Mouse (Mus musculus) lung, adult 2 months (tissue): Measurements from ENCODE around the gene Tnfrsf25. TPM values are rescaled to one million over a fixed set of nuclear protein-coding genes. Genes with fewer than 3 reads are reported as not detected.
A peak's percentile ranks its signal among the peaks of the same experiment; 100 is the strongest.

Source experiments
- DNase-seq: peaks from one replicate; pipeline ENCODE4 v3.0.0; 2022
- H3K4me1 ChIP-seq: fragments of 200-500 bp; 2 replicates; pipeline ENCODE4 v1.6.1; 2011; ENCODE audit warnings: low read length; ENCODE audit not compliant: control insufficient read depth, insufficient read depth
- H3K4me3 ChIP-seq: fragments of 200-500 bp; replicated peaks from 2 replicates; pipeline ENCODE3; 2011; ENCODE audit warnings: low read depth, mild to moderate bottlenecking, control low read depth, low read length; ENCODE audit errors: extremely low read depth
- CTCF ChIP-seq: fragments of 200-500 bp; IDR thresholded peaks from 2 replicates; pipeline ENCODE4 v1.5.1; 2011; ENCODE audit warnings: mild to moderate bottlenecking, low read length, control low read depth; ENCODE audit not compliant: insufficient read depth
- POLR2A ChIP-seq: fragments of 200-500 bp; IDR thresholded peaks from 2 replicates; pipeline ENCODE4 v1.6.1; 2011; ENCODE audit warnings: low read depth, mild to moderate bottlenecking, control low read depth, low read length, borderline replicate concordance; ENCODE audit errors: extremely low read depth
- WGBS: fragments of 180-500 bp; shearing (Covaris S2); methylation state at CpG from one replicate; pipeline ENCODE4 v1.1.7; 2018; 5-methylcytosine and 5-hydroxymethylcytosine counted together
- polyA plus RNA-seq: library from polyadenylated mRNA; depleted of rRNA; stranded (reverse); fragments of >200 nt; gene quantifications from 2 replicates; pipeline ENCODE4 v1.2.3, GENCODE M21; 2012

Gene Tnfrsf25
- polyA plus RNA-seq, 1 experiment, result 8.1 TPM

DNA sequence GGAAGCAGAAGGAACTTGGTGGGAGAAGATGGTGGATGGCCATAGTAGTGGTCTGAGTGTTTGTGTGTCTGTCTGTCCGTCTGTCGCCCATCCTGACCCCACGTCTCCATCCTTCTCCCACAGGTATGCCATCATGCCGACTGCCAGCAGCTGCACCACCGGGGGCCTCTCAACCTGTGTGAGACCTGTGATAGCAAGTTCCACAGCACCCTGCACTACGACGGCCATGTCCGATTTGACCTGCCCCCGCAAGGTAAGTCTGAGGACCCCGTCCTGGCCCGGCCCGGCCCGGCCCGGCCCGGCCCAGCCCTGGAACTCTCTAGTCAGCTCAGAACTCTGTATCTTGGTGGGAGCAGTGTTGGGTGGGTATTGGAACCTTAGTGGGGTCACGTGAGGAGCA, 13.8 kb upstream of the Tnfrsf25 start:
- H3K4me3 ChIP-seq, result no peak overlapping the region
- TF ChIP-seq CTCF (no peak), POLR2A (no peak)
- no peak for DNase-seq
- WGBS, result 93% methylated on average over 16 of the region's 16 CpGs
- H3K4me1 ChIP-seq, result peaks cover 13% of the 10 kb centered on the region

DNA sequence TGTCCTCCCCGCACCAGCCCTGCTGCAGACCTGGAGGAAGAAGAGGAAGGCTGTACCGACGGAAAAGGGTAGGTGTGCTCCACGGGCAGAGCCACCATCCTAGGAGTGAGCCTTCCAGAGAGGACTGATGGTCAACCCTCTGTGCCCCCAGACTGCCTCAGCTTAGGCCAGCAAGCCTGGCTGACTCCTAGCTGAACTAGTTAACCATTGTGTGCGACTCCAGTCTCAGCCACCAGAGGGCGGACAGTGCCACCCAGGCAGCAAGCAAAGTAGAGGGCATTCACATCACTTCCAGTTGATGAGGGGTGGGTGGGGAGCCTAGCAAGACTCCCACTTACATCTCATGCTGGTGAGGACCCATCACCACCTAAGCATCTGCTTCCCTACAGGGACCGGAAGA, 12.7 kb upstream of the Tnfrsf25 start:
- TF ChIP-seq POLR2A (no peak), CTCF (peak; percentile 88)
- DNase-seq, result peak; percentile 78
- 50% methylated on average over 7 of the region's 7 CpGs for WGBS
- Histone ChIP-seq H3K4me1 (peaks cover 13% of the 10 kb centered on the region), H3K4me3 (no peak overlapping the region)

DNA sequence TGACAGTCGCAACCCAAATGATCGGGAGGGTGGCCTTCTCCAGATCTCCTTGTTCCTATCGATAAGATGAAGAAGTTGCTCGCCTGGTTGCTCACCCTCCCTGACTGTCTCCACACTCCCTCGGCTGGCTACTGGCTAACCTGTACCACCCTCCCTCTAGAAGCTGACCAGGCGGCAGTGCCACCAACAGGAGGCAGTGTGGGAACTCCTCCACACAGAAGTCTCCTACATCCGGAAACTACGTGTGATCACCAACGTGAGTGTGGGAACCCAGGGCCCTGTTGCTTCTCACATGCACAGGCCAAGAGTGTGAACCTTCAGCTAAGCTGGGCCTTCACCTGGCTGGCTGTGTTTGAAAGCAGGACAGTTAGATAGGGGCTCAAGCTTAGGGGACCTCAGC, 9.0 kb upstream of the Tnfrsf25 start:
- 69% methylated on average over 9 of the region's 9 CpGs for WGBS
- H3K4me1 ChIP-seq, result no peaks in the 10 kb centered on the region
- DNase-seq, result no peak
- TF ChIP-seq POLR2A (no peak), CTCF (peak; percentile 9; the same call in 1 of the 2 replicates)
- H3K4me3 ChIP-seq, result no peak overlapping the region

GRCm38 (mm10) chr4:152107493-152107892, 8.2 kb upstream of the Tnfrsf25 start:
- TF ChIP-seq POLR2A (peak; percentile 42; the same call in 1 of the 2 replicates), CTCF (no peak)
- DNase-seq, result peak; percentile 75
- Histone ChIP-seq H3K4me1 (no peaks in the 10 kb centered on the region), H3K4me3 (peak overlapping the region; percentile 64)
- WGBS, result 54% methylated on average over 24 of the region's 24 CpGs

DNA sequence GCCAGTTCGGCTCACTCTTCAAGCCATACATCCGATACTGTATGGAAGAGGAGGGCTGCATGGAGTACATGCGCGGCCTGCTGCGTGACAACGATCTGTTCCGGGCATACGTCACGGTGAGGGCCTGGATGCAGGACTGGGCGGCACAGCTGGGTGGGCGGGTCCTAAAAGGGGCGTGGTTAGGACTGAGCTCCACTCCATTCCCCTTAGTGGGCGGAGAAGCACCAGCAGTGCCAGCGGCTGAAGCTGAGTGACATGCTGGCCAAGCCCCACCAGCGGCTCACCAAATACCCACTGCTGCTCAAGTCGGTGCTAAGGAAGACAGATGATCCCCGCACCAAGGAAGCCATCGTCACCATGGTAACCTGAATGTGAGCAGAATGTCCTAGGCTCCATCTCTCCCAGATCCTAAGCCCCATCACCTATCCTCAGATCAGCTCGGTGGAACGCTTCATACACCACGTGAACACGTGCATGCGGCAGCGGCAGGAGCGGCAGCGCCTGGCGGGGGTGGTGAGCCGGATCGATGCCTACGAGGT, 7.7 kb upstream of the Tnfrsf25 start:
- peak; percentile 78 for DNase-seq
- TF ChIP-seq CTCF, result no peak
- TF ChIP-seq POLR2A, result peak; percentile 46; the same call in 1 of the 2 replicates
- peak overlapping the region; percentile 64 for H3K4me3 ChIP-seq
- no peaks in the 10 kb centered on the region for H3K4me1 ChIP-seq
- WGBS, result 52% methylated on average over 30 of the region's 30 CpGs

DNA sequence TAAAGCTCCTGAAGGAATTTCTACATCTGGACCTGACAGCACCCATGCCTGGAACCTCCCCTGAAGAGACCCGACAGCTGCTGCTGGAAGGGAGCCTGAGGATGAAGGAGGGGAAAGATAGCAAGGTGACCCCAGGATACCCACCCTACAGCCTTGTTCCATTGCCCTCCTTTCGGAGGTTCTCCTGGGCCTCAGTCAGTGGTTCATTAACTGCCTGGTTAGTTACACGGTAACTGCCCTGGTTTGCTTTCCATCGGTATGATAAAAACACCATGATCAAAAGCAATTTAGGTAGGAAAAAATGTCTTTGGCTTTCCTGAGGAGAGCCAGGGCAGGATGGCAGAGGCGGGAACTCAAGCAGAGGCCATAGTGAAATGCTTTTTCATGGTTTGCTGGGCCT, 7.1 kb upstream of the Tnfrsf25 start:
- WGBS, result 94% methylated on average over 5 of the region's 5 CpGs
- no peak overlapping the region for H3K4me3 ChIP-seq
- no peak for DNase-seq
- TF ChIP-seq POLR2A, result no peak
- TF ChIP-seq CTCF, result no peak
- no peaks in the 10 kb centered on the region for H3K4me1 ChIP-seq

DNA sequence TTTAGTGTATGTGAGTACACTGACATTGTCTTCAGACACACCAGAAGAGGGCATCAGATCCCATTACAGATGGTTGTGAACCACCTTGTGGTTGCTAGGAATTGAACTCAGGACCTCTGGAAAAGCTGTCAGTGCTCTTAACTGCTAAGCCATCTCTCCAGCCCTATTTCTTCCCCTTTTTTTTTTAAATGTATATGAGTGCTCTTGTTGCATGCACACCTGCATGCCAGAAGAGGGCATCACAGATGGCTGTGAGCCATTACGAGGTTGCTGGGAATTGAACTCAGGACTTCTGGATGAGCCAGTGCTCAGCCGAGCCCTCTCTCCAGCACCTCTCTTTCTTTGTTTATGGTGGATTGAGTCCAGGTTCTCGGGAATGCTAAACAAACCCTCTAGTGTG, 6.2 kb upstream of the Tnfrsf25 start:
- Histone ChIP-seq H3K4me3 (no peak overlapping the region), H3K4me1 (no peaks in the 10 kb centered on the region)
- no peak for DNase-seq
- 40% methylated on average over 3 of the region's 3 CpGs for WGBS
- TF ChIP-seq POLR2A (no peak), CTCF (no peak)

DNA sequence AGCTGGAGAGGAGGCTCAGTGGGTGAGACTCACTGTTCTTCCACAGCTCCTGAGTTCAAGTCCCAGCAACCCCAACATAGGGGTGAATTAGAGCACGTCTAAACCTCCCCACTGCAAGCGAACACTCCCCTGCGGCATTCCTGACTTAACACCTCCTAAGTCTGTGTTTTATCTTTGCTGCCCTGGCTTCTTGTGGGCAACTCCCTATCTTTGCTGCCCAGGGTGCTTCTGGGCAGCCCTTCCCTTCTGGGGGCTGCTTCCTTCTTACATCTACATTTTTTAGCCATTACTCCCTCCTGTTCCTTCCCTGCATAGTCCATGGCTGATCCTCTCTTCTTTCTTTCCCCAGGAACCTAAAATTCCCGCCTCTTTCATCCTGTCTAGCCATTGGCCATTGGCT, 5.0 kb upstream of the Tnfrsf25 start:
- WGBS, result 91% methylated on average over 4 of the region's 4 CpGs
- no peak overlapping the region for H3K4me3 ChIP-seq
- no peak for TF ChIP-seq CTCF
- TF ChIP-seq POLR2A, result no peak
- DNase-seq, result no peak
- peaks cover 4% of the 10 kb centered on the region; the same call in 1 of the 2 replicates for H3K4me1 ChIP-seq

DNA sequence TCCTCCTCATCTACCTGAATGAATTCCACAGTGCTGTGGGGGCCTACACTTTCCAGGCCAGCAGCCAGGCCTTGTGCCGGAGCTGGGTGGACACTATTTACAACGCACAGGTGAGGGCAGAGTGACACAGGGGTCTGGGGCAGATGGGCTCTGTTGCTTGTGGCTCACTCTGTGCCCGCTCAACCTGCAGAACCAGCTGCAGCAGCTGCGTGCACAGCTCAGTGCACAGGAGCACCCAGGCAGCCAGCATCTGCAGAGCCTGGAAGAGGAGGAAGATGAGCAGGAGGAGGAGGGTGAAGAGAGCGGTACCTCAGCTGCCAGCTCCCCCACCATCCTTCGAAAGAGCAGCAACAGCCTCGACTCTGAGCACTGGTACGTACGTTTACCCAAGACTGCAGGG, 3.4 kb upstream of the Tnfrsf25 start:
- DNase-seq, result no peak
- WGBS, result 86% methylated on average over 9 of the region's 9 CpGs
- TF ChIP-seq CTCF, result no peak
- no peak for TF ChIP-seq POLR2A
- no peak overlapping the region for H3K4me3 ChIP-seq
- H3K4me1 ChIP-seq, result peaks cover 4% of the 10 kb centered on the region; the same call in 1 of the 2 replicates

- H3K4me3 ChIP-seq, result no peak overlapping the region
- TF ChIP-seq POLR2A (no peak), CTCF (no peak)
- peaks cover 4% of the 10 kb centered on the region; the same call in 1 of the 2 replicates for H3K4me1 ChIP-seq
- WGBS, result 86% methylated on average over 16 of the region's 16 CpGs
- no peak for DNase-seq
These were observed 1.7 kb upstream of the Tnfrsf25 start for GRCm38 (mm10) chr4:152114080-152114479.
